Mouse (Mus musculus) bone marrow macrophage, adult 2 months (primary cell): ENCODE data around the gene Ccdc93. TPM values are rescaled to one million over a fixed set of nuclear protein-coding genes. Genes with fewer than 3 reads are reported as not detected.

Source experiments
- H3K27ac ChIP-seq: 2 replicates; pipeline ENCODE4 v1.5.1; 2012; ENCODE audit warnings: low read depth, low read length; ENCODE audit not compliant: insufficient read depth
- H3K4me1 ChIP-seq: 2 replicates; pipeline ENCODE4 v1.6.1; 2012; ENCODE audit warnings: low read length; ENCODE audit not compliant: control insufficient read depth, insufficient read depth
- H3K4me3 ChIP-seq: 2 replicates; pipeline ENCODE4 v1.5.1; 2012; ENCODE audit warnings: mild to moderate bottlenecking, low read length, moderate library complexity; ENCODE audit not compliant: insufficient read depth
- CTCF ChIP-seq: IDR thresholded peaks from 2 replicates; pipeline ENCODE4 v1.5.1; 2012; ENCODE audit warnings: low read depth, mild to moderate bottlenecking, low read length, moderate library complexity
- POLR2A ChIP-seq: IDR thresholded peaks from 2 replicates; pipeline ENCODE4 v1.6.1; 2012; ENCODE audit warnings: mild to moderate bottlenecking, low read depth, low read length, borderline replicate concordance
- polyA plus RNA-seq: library from polyadenylated mRNA; stranded (reverse); fragments of >200 nt; gene quantifications from 2 replicates; pipeline ENCODE4 v1.2.4, GENCODE M21; 2012; ENCODE audit not compliant: missing spikeins, insufficient read depth, insufficient read length

Ccdc93 gene
- 25.2 and 30.1 TPM in 2 replicates for polyA plus RNA-seq

DNA sequence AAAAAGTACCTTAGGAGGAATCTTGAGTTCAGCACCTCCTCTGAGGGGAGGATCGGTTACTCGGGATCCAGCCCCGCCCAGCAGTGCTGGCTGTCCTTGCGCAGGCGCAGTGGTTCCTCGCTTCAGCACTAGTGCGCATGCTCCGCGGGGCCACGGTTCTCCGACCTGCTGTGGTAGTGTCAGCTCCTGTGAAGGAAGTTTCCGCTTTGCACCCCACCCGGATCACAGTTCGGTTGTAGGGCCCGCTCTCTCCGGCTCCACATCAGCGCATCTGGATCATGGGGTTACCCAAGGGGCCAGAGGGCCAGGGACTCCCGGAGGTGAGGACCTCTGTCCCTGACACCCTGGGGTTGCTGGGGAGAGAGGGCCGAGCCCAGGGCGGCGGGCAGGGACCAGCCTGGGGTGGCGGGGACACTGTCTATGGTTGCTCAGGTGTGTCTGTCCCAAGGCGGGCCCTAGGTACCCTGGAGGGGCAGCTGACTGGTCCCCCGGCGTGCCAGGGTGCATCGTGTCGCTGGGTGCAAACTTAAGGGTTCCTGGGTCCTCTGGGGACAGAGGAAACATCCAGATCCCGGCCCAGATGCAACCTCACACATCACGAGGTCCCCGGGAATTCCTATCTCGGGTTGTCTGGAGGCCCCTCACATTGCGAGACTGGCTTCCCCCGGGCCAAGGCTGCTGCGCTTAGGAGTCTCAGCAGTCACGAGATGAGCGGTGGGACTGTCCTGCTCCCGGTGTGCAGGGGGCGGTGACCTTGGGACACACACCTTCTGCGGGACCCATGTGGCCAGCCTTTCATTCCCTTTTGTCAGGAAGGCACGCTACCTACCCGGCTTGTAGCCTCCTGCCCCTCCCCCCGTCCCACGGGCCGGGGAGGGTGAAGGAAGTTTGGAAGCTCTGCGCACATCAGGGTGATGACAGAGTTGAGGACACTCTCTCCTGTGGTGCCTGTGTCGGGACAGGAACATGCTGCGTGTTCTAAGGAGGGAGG, at the start of gene Ccdc93:
Gene Ccdc93 (plus strand): TSS at position 112 of the 991 bp plus-strand sequence.
- no peak for TF ChIP-seq CTCF
- TF ChIP-seq POLR2A, result peak; percentile 15; the same call in 1 of the 2 replicates
- Histone ChIP-seq H3K4me1 (peaks cover 27% of the 10 kb centered on the region), H3K4me3 (peak within 1 kb of the TSS; percentile 86), H3K27ac (peak within 1 kb of the TSS; percentile 80)

- H3K4me1 ChIP-seq, result peaks cover 13% of the 10 kb centered on the region
- TF ChIP-seq POLR2A (no peak), CTCF (no peak)
- H3K4me3 ChIP-seq, result no peak overlapping the region
- no peak overlapping the region for H3K27ac ChIP-seq
Observed at GRCm38 (mm10) chr1:121381562-121381961, 49.3 kb upstream of the Ccdc93 start.

- no peak overlapping the region for H3K27ac ChIP-seq
- no peak for TF ChIP-seq POLR2A
- no peak for TF ChIP-seq CTCF
- no peak overlapping the region for H3K4me3 ChIP-seq
- no peaks in the 10 kb centered on the region for H3K4me1 ChIP-seq
Observed at GRCm38 (mm10) chr1:121388312-121388711, 42.5 kb upstream of the Ccdc93 start.

- H3K27ac ChIP-seq, result no peak overlapping the region
- no peak for TF ChIP-seq CTCF
- no peak for TF ChIP-seq POLR2A
- no peak overlapping the region for H3K4me3 ChIP-seq
- no peaks in the 10 kb centered on the region for H3K4me1 ChIP-seq
Observed at GRCm38 (mm10) chr1:121388732-121389131, 42.1 kb upstream of the Ccdc93 start.

GRCm38 (mm10) chr1:121389574-121389973, 41.3 kb upstream of the Ccdc93 start:
- TF ChIP-seq CTCF (peak; percentile 49; the same call in 1 of the 2 replicates), POLR2A (no peak)
- peaks cover 7% of the 10 kb centered on the region for H3K4me1 ChIP-seq
- no peak overlapping the region for H3K4me3 ChIP-seq
- H3K27ac ChIP-seq, result no peak overlapping the region

GRCm38 (mm10) chr1:121390003-121390402, 40.8 kb upstream of the Ccdc93 start:
- H3K27ac ChIP-seq, result no peak overlapping the region
- H3K4me1 ChIP-seq, result peaks cover 9% of the 10 kb centered on the region
- TF ChIP-seq POLR2A (no peak), CTCF (no peak)
- no peak overlapping the region for H3K4me3 ChIP-seq

- H3K27ac ChIP-seq, result no peak overlapping the region
Observed at GRCm38 (mm10) chr1:121390421-121390820, 40.4 kb upstream of the Ccdc93 start.

GRCm38 (mm10) chr1:121390855-121391254, 40.0 kb upstream of the Ccdc93 start:
- no peak overlapping the region for H3K27ac ChIP-seq
- TF ChIP-seq POLR2A (no peak), CTCF (no peak)
- H3K4me1 ChIP-seq, result peaks cover 18% of the 10 kb centered on the region
- H3K4me3 ChIP-seq, result no peak overlapping the region

More at GRCm38 (mm10) chr1:121390421-121390820, 40.4 kb upstream of the Ccdc93 start:
- TF ChIP-seq CTCF (no peak), POLR2A (no peak)
- peaks cover 14% of the 10 kb centered on the region for H3K4me1 ChIP-seq
- no peak overlapping the region for H3K4me3 ChIP-seq

DNA sequence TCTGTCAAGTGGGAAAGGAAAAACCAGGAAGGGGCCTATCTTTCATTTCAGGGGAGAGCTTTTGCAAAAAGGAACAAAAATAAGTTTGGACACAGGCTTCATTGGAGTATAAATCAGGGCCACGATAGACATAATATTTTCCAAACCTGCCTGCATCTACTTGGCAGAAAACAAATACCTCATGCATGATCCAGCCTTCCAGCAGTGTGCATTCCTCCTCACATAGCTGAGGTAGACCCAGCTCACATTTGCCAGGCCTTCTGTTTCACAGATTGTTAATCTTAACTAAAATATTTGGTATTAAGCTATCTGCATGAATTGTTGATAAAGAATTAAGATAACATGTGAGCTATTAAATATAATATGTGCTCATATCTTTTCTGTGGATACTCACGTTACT, 37.7 kb upstream of the Ccdc93 start:
- Histone ChIP-seq H3K4me3 (no peak overlapping the region), H3K4me1 (peaks cover 26% of the 10 kb centered on the region), H3K27ac (no peak overlapping the region)
- TF ChIP-seq CTCF (no peak), POLR2A (no peak)

DNA sequence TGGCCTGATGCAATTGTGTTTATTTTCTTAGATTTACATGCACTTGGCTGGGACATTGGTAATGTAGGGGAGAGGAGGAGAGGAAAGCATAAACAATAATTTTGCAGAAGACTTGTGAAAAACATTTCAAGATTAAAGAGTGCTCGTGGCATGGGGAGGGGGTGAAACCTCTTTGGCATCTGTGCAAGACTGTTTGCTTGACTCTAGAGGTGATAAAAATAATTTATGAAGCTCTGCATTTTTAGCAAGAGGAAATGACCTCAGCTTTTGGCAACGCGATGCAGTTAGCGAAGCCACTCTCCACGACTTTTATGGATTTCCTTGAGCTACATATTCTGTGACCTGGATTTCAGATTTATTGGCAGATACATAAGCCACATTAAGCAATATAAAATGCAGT, 36.1 kb upstream of the Ccdc93 start:
- Histone ChIP-seq H3K4me3 (no peak overlapping the region; the same call in 1 of the 2 replicates), H3K4me1 (peaks cover 28% of the 10 kb centered on the region), H3K27ac (peak overlapping the region; percentile 28; the same call in 1 of the 2 replicates)
- TF ChIP-seq POLR2A, result no peak
